Mouse (Mus musculus) spleen, postnatal 4 days (tissue): ENCODE measurements around the gene H2-T24.

Experiments
- DNase-seq, 2 experiments: peaks; one replicate each; pipeline ENCODE4 v3.0.0; 2022; ENCODE audit warnings: low spot score in 2 of 2

Gene H2-T24

DNA sequence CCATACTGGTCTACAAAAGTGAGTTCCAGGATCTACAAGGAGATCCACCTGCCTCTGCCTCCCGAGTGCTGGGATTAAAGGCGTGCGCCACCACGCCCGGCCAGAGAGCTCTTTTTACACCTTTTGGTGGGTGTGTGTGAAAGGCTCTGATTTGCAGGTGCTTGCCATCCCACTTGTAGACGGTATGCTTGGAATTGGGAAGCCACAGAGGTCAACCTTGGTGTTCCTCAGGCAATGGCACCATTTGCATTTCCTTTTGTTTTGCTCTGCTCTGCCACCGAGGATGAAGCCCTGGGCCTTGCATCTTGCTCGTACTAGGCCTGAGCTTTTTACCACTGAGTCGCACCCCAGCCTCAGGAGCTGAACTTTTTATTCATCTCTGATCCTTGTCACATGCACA lies 38.6 kb downstream of the H2-T24 start:
- DNase-seq, result no peak

DNA sequence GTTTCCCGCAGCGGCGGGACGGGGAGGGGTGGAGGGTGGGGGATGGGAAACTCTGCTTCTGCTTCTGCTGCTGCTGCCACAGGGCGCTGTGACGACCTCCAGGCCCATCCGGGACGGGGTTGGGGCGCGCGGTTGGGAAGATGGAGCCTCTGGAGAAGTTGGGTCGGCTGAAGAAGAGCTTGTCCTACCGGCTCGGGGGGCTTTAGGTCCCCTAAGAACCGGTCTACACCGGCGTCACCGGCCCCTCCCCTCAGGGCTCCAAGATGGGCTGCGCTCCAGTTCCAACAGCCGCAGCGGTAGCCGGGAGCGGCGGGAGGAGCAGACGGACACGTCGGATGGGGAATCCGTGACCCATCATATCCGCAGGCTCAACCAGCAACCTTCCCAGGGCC lies 40.0 kb downstream of the H2-T24 start:
- no peak for DNase-seq

DNA sequence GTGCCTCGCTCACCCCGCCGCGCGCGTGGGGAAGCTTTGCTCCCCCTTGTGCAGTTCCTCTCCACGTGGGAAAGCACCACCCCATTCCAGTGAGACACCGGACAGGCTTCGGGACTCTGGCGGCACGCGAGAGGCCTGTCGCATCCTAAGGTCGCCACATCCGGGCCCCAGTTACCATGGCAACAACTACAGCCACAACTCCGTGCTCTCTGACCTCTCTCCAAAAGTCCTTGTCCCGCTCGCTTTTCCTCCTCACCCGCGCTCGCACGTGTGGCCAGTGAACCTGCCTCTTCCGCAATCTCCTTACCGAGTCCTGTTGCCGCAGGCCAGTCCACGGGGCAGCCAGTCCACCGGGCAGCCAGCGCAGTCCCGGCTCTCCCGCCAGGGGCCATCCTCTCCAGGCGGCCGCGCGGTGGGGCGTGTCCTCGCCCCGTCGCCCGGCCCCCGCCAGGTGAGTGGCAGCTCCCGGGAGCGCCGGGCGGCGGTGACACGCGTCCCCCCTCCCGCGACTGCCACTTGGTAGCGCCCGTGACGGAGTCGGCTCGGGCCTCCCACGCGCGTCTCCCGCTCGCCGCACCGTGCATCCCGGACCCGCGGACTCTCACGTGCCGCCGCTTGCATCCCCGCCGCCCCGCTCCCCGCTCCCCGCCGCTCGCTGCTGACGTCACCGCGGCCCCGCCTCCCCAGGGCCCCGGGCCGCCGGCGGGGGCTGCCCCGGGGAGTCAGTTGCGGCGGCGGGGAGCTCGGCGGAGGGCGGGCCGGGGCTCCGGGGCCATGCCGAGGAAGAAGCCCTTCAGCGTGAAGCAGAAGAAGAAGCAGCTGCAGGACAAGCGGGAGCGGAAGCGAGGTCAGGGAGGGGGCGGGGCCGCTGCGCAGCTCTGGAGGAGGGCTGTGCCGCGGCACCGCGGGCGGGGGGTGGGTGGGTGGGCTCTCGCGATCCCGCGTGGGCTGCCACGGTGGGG lies 40.7 kb downstream of the H2-T24 start, which contains the start of the genes Gnl1 and Prr3:
Gene Gnl1, plus strand, starts transcription at position 451 of the 962 bp plus-strand sequence.
Gene Prr3, minus strand, starts transcription at position 836 of the 962 bp plus-strand sequence.
- peak; percentile 82 to 91 for DNase-seq

DNA sequence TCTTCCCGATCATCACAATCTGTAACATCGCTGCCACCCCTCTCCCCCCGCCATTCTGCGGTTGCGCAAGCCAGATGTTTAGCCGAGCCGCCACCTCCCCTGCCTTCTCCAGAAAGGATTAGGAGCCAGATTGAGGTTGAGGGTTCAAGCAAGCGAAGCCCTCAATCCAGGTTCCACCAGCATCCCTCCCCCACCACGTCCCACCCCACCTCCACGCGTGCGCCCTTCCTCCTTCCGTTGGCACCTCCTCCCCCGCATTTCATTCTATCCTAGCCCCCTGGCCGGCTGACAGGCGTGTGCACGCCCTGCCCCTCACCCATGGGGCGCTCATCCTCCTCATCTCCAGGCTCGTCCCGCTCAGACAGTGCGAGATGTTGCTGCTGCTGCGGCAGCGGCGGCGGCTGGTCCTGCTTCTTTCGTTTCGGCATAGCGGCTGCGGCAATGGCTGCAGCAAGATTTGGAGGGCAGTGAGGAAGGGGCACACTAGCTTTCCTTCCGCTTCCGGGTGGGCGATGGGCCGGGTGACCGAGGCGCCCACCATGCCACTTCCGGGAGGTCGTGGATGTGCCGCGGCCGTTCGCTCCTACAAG lies 41.5 kb downstream of the H2-T24 start:
- peak in 1 of 2 experiments; percentile 26 for DNase-seq

DNA sequence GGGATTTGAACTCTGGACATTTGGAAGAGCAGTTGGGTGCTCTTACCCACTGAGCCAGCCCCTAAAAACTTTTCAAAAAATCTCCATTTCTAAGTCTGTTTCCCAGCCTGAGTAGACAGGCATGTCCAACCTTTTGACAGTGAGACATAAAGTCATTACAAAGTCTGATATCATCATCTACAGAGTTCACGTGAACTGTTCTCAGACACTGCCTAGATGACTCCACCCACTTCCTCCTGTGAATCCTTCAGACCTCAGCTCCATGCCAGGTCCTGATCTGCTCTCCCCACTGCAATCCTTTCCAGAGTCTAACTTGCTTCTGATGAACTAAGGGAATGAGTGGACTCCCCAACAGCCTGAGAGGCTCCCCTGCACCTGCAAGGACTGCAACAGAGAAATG lies 48.2 kb downstream of the H2-T24 start:
- DNase-seq, result no peak

DNA sequence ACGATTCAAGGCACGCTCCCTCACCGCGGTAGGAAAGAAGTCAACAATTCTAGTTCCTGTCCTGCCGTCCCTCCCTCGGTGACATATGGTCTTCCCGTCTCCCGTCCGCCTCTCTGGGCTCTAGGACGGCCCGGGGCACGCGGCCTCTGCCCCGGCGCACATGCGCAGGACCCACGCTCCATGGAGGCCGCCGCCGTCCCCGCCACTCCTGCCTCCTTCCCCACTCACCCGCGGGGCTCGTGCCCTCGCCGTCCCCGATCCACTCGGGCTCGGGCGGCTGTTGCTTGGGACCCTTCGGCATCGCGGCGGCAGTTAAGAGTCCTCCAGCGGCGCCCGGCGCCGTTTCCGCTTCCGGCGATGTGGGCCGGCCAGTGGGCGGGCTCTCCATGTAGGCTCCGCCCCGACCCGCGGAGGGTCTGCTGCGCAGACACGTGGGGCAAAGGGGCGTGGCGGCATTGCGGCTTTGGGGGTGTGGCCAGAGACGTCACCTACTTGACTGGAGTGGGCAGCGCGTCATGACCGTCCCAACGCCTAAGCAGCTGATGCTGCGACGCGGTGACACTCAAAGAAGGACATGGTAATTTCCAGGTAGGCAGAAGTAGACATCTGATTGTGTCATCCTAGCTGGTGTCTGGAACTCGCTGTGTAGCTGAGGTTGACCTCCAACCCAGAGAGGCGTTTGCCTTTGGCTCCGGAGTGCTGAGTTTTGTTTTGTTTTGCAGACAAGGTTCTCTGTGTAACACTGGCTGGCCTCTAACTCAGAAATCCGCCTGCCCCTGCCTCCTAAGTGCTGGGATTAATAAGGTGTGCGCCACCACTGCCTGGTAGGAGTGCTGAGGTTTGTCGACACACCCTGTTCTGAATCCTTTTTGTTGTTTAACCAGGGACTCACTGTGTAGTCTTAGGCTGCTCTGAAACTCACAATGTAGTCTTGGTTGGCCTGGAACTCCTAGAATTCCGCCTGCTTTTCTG lies 50.7 kb downstream of the H2-T24 start, which contains the start of gene Abcf1:
Gene Abcf1, minus strand, starts transcription at position 344 of the 972 bp plus-strand sequence.
- peak; percentile 100 for DNase-seq

DNA sequence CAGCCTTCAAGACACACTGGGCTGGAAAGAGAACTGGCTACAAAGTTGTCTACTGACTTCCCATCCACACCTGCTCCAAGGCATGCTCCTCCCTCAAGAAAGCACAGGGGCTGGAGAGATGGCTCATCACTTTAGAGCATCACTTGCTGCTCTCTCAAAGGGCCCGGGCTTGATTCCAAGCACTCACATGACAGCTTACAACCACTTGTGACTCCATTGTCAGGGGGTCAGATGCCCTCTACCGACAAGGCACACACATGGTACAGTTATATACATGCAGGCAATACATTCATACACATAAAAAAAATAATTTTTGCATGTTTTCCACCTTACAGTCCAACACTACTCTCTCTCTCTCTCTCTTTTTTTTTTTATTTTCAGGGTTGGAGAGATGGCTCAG lies 52.7 kb downstream of the H2-T24 start:
- peak in 1 of 2 experiments; percentile 49 for DNase-seq

DNA sequence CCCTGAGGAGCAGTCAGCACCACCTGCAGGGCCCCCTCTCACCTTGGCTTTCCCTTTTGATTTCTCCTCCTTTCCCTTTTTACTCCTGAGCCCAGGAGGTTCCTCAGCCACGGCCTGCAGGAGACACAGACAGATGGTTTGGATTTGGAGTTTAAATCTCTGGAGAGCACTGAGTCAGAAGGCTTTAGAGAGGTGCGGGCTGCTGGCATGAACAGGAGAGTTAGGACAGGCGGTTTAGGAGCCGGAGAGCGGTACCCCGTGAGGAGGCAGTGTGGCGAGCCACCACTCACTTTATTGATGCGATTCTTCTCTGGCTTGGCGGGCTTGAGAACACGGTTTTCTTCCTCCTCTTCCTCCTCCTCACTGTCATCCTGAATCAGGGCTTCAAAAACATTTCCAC lies 57.1 kb downstream of the H2-T24 start:
- peak in 1 of 2 experiments; percentile 50 for DNase-seq

DNA sequence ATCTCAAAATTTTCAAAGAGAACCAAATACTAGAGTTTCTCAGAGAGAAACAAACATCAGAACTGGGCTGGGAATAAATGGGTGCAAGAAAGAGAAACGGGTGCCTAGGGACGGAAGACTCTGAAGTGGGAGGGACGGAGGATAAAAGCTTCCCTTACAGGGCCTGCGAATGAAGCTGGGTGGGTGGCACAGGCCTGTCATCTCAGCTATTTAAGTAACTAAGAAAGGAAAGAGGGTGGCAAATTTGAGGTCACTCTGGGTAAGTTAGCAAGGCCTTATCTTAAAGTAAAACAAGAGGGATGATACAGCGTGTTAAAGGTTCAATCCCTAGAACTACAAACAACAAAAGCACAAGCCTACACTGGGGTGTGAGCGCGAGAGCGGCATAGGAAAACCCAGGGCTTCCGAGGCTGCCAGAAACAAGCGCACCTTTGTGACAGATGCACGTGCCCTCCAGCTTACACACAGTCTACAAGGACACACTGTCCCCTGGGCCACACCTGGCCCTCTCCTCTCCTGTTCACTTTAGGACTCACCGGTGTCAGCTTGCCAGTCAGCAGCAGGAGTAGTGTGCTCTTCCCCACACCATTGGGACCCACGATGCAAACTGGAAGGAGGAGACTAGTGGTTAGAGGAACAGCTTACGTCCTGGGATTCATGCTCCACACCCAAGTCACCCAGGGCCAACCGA lies 61.7 kb downstream of the H2-T24 start:
- DNase-seq, result no peak
